Mouse (Mus musculus) right cerebral cortex, postnatal 36 days (tissue): Measurements from ENCODE around the gene Tdrd1.

Experiments used
- DNase-seq, 2 experiments: peaks; one replicate each; pipeline ENCODE4 v3.0.0; 2022; ENCODE audit warnings: low spot score in 2 of 2, mixed read lengths in 1 of 2

Gene Tdrd1

DNA sequence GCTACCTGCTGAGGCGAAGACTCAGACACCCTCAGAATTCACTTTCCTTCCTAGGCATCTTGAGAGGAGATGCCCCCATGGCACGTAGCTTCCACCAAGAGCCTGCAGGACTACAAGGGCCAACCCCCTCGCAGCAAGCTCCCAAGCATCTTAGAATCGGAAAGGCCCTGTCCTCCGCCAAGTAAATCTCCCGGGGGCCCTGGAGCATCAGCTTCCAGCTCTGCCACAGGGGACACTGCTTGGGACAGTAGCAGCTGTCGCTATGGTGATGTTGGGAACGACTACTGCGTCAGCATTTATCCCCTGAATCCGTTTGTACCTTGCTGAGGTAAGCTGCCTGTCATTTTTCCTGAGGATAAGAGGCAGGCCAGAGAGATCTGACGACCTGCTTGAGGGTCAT is 84.6 kb downstream of the Tdrd1 start:
- DNase-seq = no peak

DNA sequence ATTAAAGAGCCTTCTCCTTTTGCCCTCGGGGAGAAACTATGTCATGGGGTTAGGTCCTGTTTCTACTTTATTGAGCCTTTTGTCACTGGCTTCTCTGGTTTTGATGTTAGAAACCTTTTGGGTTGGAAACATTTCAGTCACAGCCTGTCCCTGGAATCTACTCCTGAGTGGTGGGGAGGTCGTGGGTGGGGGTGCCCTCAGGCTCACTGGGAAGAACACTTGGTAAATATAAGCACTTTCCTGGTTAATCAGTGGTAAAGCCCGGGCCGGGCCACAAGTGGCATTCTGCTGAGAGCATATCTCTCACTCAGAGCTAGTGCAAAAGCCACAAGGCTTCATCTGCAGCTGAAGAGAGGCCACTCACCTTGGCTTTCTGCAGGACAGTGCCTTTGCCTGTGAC is 87.8 kb downstream of the Tdrd1 start:
- no peak for DNase-seq

DNA sequence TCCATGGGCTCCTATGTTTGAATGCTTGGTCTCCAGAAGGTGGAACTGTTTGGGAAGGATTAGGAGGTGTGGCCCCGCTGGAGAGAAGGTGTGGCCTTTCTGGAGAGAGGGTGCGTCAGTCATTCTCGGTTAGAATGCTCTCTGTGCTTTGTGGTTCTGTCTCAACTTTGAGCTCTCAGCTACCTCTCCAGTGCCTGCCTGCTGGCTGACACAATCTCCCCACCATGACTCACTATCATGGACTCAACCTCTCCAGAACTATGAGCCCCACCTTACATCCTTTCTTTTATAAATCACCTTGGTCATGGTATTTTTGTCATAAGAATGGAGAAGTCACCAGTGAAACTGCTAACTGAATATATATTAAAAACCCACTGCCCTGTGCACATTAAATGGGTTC is 88.6 kb downstream of the Tdrd1 start:
- DNase-seq = no peak

GRCm38 (mm10) chr19:56915084-56915483 is 89.1 kb downstream of the Tdrd1 start:
- no peak for DNase-seq
